Mouse (Mus musculus): ENCODE results near the gene Aif1.

DNA sequence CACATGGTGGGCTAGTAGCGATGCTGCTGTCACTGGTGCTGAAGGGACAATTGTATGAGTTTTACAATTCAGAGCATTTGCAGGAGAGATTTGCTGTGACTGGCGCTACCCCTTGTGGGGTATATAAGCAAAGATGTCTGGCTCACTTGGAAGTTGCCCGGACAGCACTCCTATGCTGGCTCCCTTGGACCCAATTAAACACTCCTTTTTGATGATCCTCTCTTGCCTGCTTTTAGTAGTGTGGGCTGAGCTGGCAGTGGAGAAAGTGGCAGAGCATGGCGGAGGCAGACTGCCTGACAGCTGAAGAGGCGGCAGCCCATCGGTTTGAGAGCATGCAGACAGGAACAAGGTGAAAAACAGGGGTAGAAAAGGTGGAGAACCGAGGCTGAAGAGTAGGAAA lies 8.1 kb downstream of the Aif1 start:
- no peak for TF ChIP-seq GATA1 (IDR thresholded peaks at IDR 0.05; ENCODE audit: borderline replicate concordance, low read length)
- no peak for TF ChIP-seq FLI1 (IDR thresholded peaks at IDR 0.05; ENCODE audit: low read length)

All from megakaryocyte, embryonic 14.5 days (primary cell).